Mouse (Mus musculus): Measurements from ENCODE around the gene Hist1h2bj. TPM values are rescaled to one million over a fixed set of nuclear protein-coding genes. Genes with fewer than 3 reads are reported as not detected.
"Not testable (repeated sequence)": the region's sequence is repeated elsewhere in the genome, so short reads cannot be mapped to it uniquely, and the experiment has no call there.

Gene Hist1h2bj
- total RNA-seq, 2 experiments from 2014 or later, result 8.3 to 13.2 TPM

GRCm38 (mm10) chr13:22039364-22039763 lies 3.6 kb upstream of the Hist1h2bj start:
- no peak for DNase-seq (ENCODE audit: low spot score in 2 of 2)

GRCm38 (mm10) chr13:22039951-22040463 lies 3.0 kb upstream of the Hist1h2bj start:
- no peak for DNase-seq (ENCODE audit: low spot score in 2 of 2)

GRCm38 (mm10) chr13:22040464-22041141 lies 2.4 kb upstream of the Hist1h2bj start:
- DNase-seq (ENCODE audit: low spot score in 2 of 2), result no peak

GRCm38 (mm10) chr13:22041142-22041536 lies 1.9 kb upstream of the Hist1h2bj start, which contains the start of gene Hist1h4i:
Gene Hist1h4i (minus strand): TSS chr13:22041362.
- peak; percentile 94 to 98 for DNase-seq (ENCODE audit: low spot score in 2 of 2)

- no peak for DNase-seq (ENCODE audit: low spot score in 2 of 2)
Observed at GRCm38 (mm10) chr13:22041651-22042567, 1.1 kb upstream of the Hist1h2bj start.

GRCm38 (mm10) chr13:22043503-22044431 lies 753 bp downstream of the Hist1h2bj start:
- DNase-seq (ENCODE audit: low spot score in 2 of 2), result peak in 1 of 2 experiments; percentile 73

GRCm38 (mm10) chr13:22044432-22045155 lies 1.6 kb downstream of the Hist1h2bj start:
- no peak for DNase-seq (ENCODE audit: low spot score in 2 of 2)

- DNase-seq (ENCODE audit: low spot score in 2 of 2), result no peak
Observed at GRCm38 (mm10) chr13:22045311-22045710, 2.3 kb downstream of the Hist1h2bj start.

GRCm38 (mm10) chr13:22049041-22049440 lies 6.0 kb downstream of the Hist1h2bj start:
- no peak for DNase-seq (ENCODE audit: low spot score in 2 of 2)

GRCm38 (mm10) chr13:22049737-22050440 lies 6.9 kb downstream of the Hist1h2bj start:
- peak in 1 of 2 experiments; percentile 26 for DNase-seq (ENCODE audit: low spot score in 2 of 2)

GRCm38 (mm10) chr13:22050591-22051522 lies 7.8 kb downstream of the Hist1h2bj start:
- peak; percentile 86 to 94 for DNase-seq (ENCODE audit: low spot score in 2 of 2)

GRCm38 (mm10) chr13:22051523-22051859 lies 8.5 kb downstream of the Hist1h2bj start:
- no peak for DNase-seq (ENCODE audit: low spot score in 2 of 2)

GRCm38 (mm10) chr13:22053754-22054153 lies 10.7 kb downstream of the Hist1h2bj start:
- DNase-seq (ENCODE audit: low spot score in 2 of 2), result no peak

GRCm38 (mm10) chr13:22061422-22061821 lies 18.4 kb downstream of the Hist1h2bj start:
- DNase-seq (ENCODE audit: low spot score in 2 of 2), result no peak

GRCm38 (mm10) chr13:22063468-22063867 lies 20.5 kb downstream of the Hist1h2bj start:
- no peak for DNase-seq (ENCODE audit: low spot score in 2 of 2)

- DNase-seq (ENCODE audit: low spot score in 2 of 2), result not testable (repeated sequence)
Observed at GRCm38 (mm10) chr13:22084140-22084539, 41.1 kb downstream of the Hist1h2bj start, which contains the start of gene Vmn1r188. Gene Vmn1r188 (plus strand): TSS chr13:22084440.

Measured in layer of hippocampus, adult 18-20 months (tissue).